Mouse (Mus musculus): ENCODE results near the gene Atrn.
"Not testable (repeated sequence)": the region's sequence is repeated elsewhere in the genome, so short reads cannot be mapped to it uniquely, and the experiment has no call there.

Atrn gene

DNA sequence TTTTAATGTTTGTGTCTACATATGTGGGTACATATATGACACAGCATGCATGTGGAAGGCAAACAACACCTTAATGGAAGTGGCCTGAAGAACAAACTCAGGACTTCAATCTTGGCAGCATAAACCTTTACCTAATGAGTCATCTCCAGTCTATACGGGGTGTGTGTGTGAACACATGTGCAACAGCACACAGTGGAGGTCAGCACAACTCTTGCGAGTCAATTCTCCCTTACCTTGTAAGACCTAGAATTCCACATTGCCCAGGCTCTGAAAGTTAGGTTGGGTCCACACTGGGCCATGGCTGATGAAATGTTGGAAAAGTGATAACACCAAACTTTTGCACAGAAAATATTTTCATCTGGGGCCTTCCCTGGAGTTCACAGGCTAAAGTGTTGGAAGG is 124.3 kb downstream of the Atrn start:
- ChIA-PET POLR2A (no interaction called here), CTCF (no interaction called here)

DNA sequence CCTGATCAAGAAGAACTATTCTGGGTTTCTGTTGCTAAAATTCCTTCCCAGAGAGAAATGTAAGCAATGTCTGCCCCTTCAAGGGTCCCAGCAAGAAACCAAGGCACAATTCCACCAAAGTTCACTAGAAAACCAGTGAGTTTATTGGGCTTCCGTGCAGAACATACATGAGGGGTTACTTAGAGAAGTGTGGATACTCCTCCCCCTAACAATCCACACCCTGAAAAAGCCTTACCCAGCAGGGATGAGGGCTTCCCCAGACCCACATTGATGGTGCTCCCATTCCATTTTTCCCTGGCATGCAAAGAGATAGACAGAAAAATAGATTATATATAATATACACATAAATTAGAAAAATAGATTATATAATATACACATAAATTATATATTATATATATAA is 124.7 kb downstream of the Atrn start:
- ChIA-PET CTCF (no interaction called here), POLR2A (interaction anchor here in 1 of 4 experiments (0.6 kb wide), 1 partner anchor 778 kb away, joined by 6 read pairs; no protein-coding TSS in a partner anchor)

GRCm38 (mm10) chr2:131031406-131031805 is 125.1 kb downstream of the Atrn start:
- POLR2A ChIA-PET: interaction anchor here in 1 of 4 experiments (0.6 kb wide), 1 partner anchor 777 kb away, joined by 6 read pairs; no protein-coding TSS in a partner anchor
- CTCF ChIA-PET: not testable (repeated sequence)

- ChIA-PET POLR2A (no interaction called here), CTCF (no interaction called here)
Observed at GRCm38 (mm10) chr2:131036343-131036742, 130.0 kb downstream of the Atrn start.

DNA sequence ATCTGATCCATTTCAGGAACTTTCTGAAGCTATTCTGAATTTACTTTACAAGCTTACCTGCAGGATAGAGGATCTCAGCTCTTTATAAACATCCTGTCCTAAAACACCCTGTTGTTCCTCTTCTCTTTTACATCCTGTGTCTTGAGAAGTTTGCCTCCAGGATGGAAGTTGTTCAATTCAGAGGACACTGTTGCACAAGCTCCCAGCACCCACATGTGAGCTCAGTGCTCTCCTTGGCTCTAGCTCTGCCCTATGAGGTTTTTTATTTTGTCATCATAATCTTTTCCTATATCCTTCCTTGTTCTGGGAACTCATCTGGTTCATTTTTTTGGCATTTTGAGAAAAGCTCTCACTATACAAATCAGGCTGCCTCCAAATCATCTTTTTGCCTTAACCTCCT is 130.5 kb downstream of the Atrn start:
- ChIA-PET CTCF (no interaction called here), POLR2A (no interaction called here)

DNA sequence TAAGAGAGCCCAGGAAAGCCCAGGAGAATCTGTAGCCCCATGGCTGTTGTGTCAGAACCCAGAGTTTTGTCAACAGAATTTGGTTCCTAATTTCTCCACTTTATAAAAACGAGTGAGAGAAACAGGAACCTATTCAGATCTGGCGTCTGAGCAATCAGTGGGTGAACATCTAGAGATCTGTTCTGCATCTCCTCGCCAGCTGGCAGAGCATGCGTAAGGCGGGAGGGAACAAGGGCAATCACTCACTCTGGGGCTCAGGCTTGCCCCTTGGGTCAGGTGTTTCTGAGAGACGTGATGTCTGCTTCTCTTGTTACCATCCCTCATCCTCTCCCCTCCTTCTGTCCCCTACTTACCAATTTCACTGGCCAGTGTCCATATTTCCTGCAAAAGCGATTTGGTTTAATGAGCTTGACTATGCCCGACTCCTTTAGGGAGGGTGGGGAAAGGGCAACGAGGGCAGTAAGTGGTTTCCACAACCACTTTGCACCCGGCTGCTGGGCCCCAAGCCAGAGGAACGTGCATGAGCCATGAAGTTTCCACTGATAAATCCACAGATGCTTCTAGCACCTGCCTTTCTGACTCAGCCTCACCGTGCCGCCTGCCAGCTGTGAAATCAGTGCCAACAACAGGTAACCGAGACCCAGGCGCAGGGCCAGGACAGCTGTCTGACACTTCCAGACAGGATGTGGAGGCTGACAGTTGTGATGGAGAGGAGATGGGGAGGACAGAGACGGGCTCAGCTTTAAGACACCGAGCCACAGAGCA is 131.1 kb downstream of the Atrn start:
- POLR2A ChIA-PET: no interaction called here
- CTCF ChIA-PET: interaction anchor here in 2 of 4 experiments (0.6 to 0.9 kb wide), 2 partner anchors 11 to 105 kb away, joined by 3 read pairs; no protein-coding TSS in a partner anchor

- CTCF ChIA-PET: interaction anchor here in 1 of 4 experiments (0.9 kb wide), 1 partner anchor 104 kb away, joined by 3 read pairs; no protein-coding TSS in a partner anchor
- POLR2A ChIA-PET: no interaction called here
Observed at GRCm38 (mm10) chr2:131038197-131038596, 131.9 kb downstream of the Atrn start.

GRCm38 (mm10) chr2:131038675-131039074 is 132.4 kb downstream of the Atrn start:
- ChIA-PET CTCF (interaction anchor here in 2 of 4 experiments (0.6 to 1.0 kb wide), 2 partner anchors 17 to 227 kb away, joined by 3 read pairs; no protein-coding TSS in a partner anchor), POLR2A (interaction anchor here in 2 of 4 experiments (0.6 to 1.9 kb wide), 3 partner anchors 9 to 1797 kb away, joined by 3 to 7 read pairs (median 5); no protein-coding TSS in a partner anchor)

- CTCF ChIA-PET: interaction anchor here in 2 of 4 experiments (0.6 to 1.7 kb wide), 3 partner anchors 14 to 379 kb away, joined by 3 to 7 read pairs (median 4); no protein-coding TSS in a partner anchor
- POLR2A ChIA-PET: interaction anchor here in 3 of 4 experiments (0.5 to 1.3 kb wide), 3 partner anchors 13 to 211 kb away, joined by 3 to 7 read pairs (median 4); partner anchors contain the start of gene Mavs (in 1 of the 3)
Observed at GRCm38 (mm10) chr2:131040854-131041825, 134.8 kb downstream of the Atrn start.

DNA sequence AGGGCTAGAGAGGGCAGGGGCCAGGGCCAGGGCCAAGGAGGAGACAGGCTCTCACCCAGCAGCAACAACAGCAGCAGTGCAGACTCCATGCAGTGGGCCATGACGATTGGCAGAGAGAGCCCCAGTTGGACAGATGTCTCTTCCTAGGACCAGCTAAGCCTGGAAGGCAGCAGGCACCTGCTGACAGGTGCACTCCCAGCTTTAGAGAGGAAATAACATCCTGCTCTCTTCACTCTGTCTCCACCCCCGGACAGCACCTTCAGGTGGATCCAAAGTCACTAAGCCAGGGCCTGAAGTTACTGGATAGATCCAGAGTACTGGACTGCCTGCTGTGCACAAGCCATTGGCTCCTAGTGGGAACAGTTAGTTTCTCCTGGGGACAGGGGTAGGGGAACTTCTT is 136.7 kb downstream of the Atrn start, which contains the start of gene Gfra4:
TSS of gene Gfra4 (minus strand) at position 101 of the 400 bp plus-strand sequence.
- ChIA-PET CTCF (interaction anchor here in 1 of 4 experiments (0.6 kb wide), 1 partner anchor 376 kb away, joined by 3 read pairs; no protein-coding TSS in a partner anchor), POLR2A (interaction anchor here in 2 of 4 experiments (0.6 to 3.9 kb wide), 3 partner anchors 11 to 154 kb away, joined by 3 to 19 read pairs (median 3); no protein-coding TSS in a partner anchor)

DNA sequence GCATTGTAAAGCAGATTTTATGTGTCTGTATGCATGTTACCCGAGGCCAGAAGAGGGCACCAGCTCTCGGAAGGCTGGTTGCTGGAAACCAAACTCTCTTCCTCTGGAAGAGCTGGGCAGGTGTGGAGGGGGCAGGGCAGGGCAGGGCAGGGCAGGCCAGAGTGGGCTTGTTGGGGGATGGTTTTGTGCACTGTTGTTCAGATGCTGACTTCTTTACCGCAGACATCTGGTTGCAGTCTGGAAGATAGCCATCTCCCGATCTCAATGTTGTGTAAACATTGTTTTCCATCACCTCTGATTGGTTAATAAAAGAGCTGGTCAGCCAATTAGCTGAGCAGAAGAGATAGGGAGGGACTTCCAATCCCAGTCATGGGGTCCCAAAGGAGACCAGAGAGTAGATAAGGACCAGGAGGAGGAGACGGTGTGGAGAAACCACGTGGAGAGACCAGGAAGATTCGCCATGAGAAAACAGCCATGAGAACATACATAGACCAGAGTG is 138.1 kb downstream of the Atrn start:
- CTCF ChIA-PET: interaction anchor here (0.6 to 1.6 kb wide), 11 partner anchors 10 to 165 kb away, joined by 3 to 6 read pairs (median 3); no protein-coding TSS in a partner anchor
- POLR2A ChIA-PET: interaction anchor here in 3 of 4 experiments (0.8 to 3.9 kb wide), 5 partner anchors 10 to 380 kb away, joined by 3 to 19 read pairs (median 3); partner anchors contain the start of genes Cdc25b (in 1 of the 3), Ddrgk1 (in 1 of the 3) and Spef1 (in 1 of the 3)

DNA sequence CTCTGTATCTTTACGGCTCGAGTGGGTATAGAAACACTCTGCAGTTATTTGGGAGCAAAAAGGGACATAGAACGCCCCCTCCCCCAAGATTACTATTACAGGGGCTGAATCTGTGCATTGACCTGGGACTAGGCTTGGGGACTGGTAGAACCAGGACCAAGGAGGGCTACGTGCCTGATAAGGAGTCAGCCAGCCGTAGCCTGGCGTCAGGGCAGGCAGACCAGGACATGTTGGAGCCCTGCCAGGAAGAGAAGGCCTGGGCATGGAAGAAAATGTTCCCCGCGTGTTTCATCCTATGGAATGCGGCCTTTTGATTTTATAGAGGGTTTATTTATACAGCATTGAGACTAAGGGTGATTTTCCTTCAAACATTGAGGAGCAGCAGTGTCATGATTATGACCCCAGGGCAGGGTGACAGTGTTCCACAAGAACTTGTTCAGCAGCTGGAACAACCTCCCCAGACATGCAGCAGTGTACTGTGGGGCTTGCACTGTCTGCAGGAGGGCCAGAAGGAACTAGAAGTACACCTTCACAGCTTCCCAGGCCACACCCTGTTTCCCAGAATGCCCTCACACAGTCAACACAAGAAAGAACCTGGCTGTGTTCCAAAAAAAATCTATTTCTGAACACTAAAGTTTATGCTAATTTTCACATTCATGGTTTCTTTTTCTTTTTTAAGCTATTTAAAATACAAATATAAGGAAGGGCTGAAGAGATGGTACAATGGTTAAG is 138.9 kb downstream of the Atrn start:
- POLR2A ChIA-PET: interaction anchor here in 2 of 4 experiments (0.8 to 3.9 kb wide), 6 partner anchors 9 to 381 kb away, joined by 3 to 19 read pairs (median 3); no protein-coding TSS in a partner anchor
- CTCF ChIA-PET: interaction anchor here (0.7 to 1.6 kb wide), 11 partner anchors 9 to 165 kb away, joined by 3 to 6 read pairs (median 3); no protein-coding TSS in a partner anchor

DNA sequence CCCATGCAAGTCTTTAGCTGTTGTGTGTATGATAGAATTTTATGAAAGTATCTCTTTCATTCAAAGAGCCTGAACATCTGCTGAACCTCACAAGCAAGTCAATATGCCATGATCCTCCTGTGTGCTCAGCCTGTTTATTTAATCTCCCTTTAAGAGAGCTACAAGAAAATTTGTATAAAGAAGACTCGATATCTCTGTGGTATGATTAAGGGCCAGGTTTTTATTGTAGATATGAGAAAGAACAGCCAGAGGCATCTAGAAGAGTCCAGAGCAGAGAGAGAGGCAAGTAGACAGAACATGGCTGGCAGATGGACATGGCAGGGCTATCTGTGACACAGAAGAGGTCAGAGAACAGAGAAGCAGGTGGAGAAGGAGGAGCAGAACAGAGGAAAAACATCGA is 139.7 kb downstream of the Atrn start:
- ChIA-PET POLR2A (interaction anchor here in 1 of 4 experiments (1.0 to 3.9 kb wide), 4 partner anchors 8 to 382 kb away, joined by 3 to 19 read pairs (median 3); no protein-coding TSS in a partner anchor), CTCF (interaction anchor here in 1 of 4 experiments (1.4 kb wide), 1 partner anchor 10 kb away, joined by 3 read pairs; no protein-coding TSS in a partner anchor)

- ChIA-PET CTCF (no interaction called here), POLR2A (interaction anchor here in 1 of 4 experiments (3.9 kb wide), 1 partner anchor 8 kb away, joined by 19 read pairs; the partner anchor contains the start of gene Gfra4)
Observed at GRCm38 (mm10) chr2:131052043-131052442, 145.7 kb downstream of the Atrn start.

DNA sequence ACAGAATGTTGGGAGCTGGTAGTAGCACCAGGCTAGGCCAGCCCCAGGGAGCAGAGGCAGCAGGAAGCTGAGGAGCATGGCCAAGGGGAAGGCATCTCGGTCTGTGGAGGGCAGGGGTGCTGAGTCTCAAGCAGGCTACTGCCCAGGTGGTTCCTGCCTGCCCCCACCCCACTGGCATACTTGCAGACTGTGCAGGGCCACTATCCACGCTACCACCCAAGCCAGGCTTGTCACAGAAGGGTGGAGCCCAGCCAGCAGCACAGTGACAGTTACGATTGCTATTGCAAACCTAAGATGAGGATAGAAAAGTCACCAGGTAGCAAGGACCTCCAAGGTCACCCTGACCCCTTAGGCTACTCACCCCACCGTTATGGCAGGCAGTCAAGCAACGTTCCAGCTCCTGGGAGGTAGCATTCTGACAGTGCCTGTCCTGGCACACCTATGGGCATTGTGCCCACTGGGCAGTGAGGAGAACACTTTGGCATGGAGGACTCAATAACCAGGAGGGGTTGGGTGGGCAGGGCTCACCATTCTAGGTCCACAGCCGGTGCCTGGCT is 146.6 kb downstream of the Atrn start:
- CTCF ChIA-PET: no interaction called here
- POLR2A ChIA-PET: interaction anchor here in 1 of 4 experiments (0.7 to 3.9 kb wide), 2 partner anchors 9 to 325 kb away, joined by 3 to 19 read pairs; partner anchors contain the start of gene Gfra4

GRCm38 (mm10) chr2:131053851-131054645 is 147.8 kb downstream of the Atrn start:
- CTCF ChIA-PET: interaction anchor here in 3 of 4 experiments (0.6 to 1.5 kb wide), 8 partner anchors 9 to 477 kb away, joined by 3 to 12 read pairs (median 5); no protein-coding TSS in a partner anchor
- POLR2A ChIA-PET: interaction anchor here in 1 of 4 experiments (1.0 to 3.9 kb wide), 5 partner anchors 10 to 208 kb away, joined by 3 to 19 read pairs (median 4); partner anchors contain the start of genes Gfra4 and Pank2
